Mouse (Mus musculus): ENCODE measurements at regions not wholly inside any gene's neighbourhood (a gene's known extent, or its start where the extent isn't known, plus 50 kb on each side); places are given as distances from the start of the nearest gene placed in this dataset.
A peak's percentile ranks its signal among the peaks of the same experiment; 100 is the strongest.

DNA sequence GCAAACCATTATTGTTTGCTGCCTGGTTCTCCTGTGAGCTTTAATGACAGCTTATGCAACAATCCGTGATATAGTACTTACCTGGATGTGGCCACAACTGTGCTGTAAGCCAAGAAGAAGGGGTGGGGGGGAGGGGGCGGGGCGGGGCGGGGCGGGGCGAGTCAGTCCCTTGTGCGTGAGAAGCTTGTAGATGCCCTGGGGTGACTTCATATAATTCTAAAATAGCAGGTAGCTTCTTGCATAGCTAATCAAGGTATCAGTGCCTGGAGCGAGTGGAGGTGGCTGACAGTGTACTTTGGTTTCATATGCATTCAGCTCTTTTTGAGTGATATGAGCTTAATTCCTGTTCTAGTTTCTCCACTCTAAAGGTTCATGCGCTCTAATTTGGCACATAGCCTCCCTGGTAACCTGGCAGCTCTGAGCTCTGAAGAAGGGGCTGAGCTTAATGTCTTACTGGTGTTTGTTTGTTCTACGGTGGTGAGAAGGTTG is 280.8 kb downstream of the Klf5 start:
- 40% methylated on average over 10 of the region's 10 CpGs for WGBS

DNA sequence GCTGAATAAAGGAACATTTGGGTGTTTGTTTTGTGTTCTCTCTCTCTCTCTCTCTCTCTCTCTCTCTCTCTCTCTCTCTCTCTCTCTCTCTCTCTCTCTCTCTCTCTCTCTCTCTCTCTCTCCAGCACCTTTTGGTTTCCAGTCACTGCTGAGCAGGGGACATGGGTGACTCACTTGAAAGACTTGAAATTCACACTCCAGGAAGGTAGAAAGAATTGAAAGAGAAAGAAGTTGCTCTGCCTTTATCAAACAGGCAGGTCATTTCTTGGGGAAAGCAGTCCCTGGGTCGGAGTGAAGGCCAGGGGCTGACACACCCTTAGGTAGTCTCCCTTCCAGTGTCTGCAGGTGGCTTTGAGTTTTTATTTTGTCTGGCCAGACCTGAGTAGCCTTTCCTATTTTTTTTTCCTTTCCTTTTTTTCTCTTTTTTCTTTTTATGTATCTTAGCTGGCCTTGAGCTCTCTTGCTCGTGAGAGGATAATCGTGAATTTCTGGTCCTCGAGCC is 281.3 kb downstream of the Klf5 start:
- Histone ChIP-seq H3K9ac (ENCODE audit: low read length) (no peak overlapping the region), H3K4me3 (ENCODE audit: low read depth, low read length) (no peak overlapping the region), H3K27me3 (ENCODE audit: control insufficient read depth, insufficient read depth, low read length) (no peaks in the 10 kb centered on the region), H3K9me3 (ENCODE audit: control insufficient read depth, low read length) (no peaks in the 10 kb centered on the region), H3K4me2 (ENCODE audit: low read depth) (no peak overlapping the region), H3K4me1 (ENCODE audit: control insufficient read depth, insufficient read depth, low read length) (no peaks in the 10 kb centered on the region), H3K27ac (ENCODE audit: low read depth, low read length) (no peak overlapping the region), H3K36me3 (ENCODE audit: control insufficient read depth, insufficient read depth, low read length) (no peaks in the 10 kb centered on the region)
- ATAC-seq (ENCODE audit: insufficient read depth, low FRiP score, low TSS enrichment) (no peak), DNase-seq (ENCODE audit: low spot score) (no peak)
- whole genome bisulfite sequencing: 79% methylated on average over 4 of the region's 4 CpGs

More for the DNA sequence above, 280.8 kb downstream of the Klf5 start:
- H3K27ac ChIP-seq (ENCODE audit: low read depth, low read length): no peak overlapping the region
- no peak overlapping the region for H3K9ac ChIP-seq (ENCODE audit: low read length)
- no peaks in the 10 kb centered on the region for H3K27me3 ChIP-seq (ENCODE audit: control insufficient read depth, insufficient read depth, low read length)
- H3K4me2 ChIP-seq (ENCODE audit: low read depth): no peak overlapping the region
- no peaks in the 10 kb centered on the region for H3K36me3 ChIP-seq (ENCODE audit: control insufficient read depth, insufficient read depth, low read length)
- no peak for ATAC-seq (ENCODE audit: insufficient read depth, low FRiP score, low TSS enrichment)
- no peaks in the 10 kb centered on the region for H3K4me1 ChIP-seq (ENCODE audit: control insufficient read depth, insufficient read depth, low read length)
- no peak for DNase-seq (ENCODE audit: low spot score)
- no peak overlapping the region for H3K4me3 ChIP-seq (ENCODE audit: low read depth, low read length)
- no peaks in the 10 kb centered on the region for H3K9me3 ChIP-seq (ENCODE audit: control insufficient read depth, low read length)

DNA sequence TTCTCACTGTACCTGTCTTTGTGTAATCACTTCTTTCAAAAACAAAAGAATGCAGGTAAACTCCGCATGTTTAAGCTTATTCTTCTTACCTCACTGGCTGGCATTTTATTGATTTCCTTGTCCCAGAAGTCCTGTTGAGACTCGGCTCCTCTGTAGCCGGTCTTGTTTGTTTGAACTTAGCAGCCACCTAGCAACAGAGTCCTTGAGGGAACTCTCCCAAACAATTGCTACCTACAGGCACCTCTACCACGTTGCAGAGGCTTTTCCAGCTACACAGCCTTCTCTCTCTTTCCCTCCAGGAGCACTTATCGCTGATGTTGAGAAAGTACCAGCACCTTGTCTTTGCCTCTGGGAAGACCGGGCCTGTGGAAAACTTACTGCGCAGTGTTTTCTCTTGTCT is 285.7 kb downstream of the Klf5 start:
- H3K4me3 ChIP-seq (ENCODE audit: low read depth, low read length): no peak overlapping the region
- no peaks in the 10 kb centered on the region for H3K27me3 ChIP-seq (ENCODE audit: control insufficient read depth, insufficient read depth, low read length)
- 66% methylated on average over 7 of the region's 7 CpGs for WGBS
- no peaks in the 10 kb centered on the region for H3K36me3 ChIP-seq (ENCODE audit: control insufficient read depth, insufficient read depth, low read length)
- H3K9me3 ChIP-seq (ENCODE audit: control insufficient read depth, low read length): no peaks in the 10 kb centered on the region
- no peak overlapping the region for H3K4me2 ChIP-seq (ENCODE audit: low read depth)
- DNase-seq (ENCODE audit: low spot score) (no peak), ATAC-seq (ENCODE audit: insufficient read depth, low FRiP score, low TSS enrichment) (no peak)
- no peak overlapping the region for H3K27ac ChIP-seq (ENCODE audit: low read depth, low read length)
- H3K4me1 ChIP-seq (ENCODE audit: control insufficient read depth, insufficient read depth, low read length): no peaks in the 10 kb centered on the region
- H3K9ac ChIP-seq (ENCODE audit: low read length): no peak overlapping the region

DNA sequence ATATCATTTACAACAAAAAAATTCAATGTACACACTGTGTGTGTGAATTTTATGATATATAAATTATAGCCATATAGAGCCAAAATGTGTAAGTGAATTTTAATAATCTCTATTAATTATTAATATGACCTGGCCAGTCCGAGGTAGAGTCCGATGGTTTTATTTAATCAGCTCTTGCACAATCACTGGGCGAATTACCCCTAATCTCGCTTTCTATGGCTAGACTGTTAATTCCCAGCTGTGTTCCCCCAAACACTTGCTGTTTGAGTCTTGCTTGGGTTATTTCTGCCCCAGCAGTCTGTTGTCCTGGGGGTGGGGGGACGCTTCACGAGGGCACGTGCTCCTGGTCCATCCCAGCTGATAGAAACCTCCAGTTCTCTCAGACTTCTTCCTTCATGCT is 287.5 kb downstream of the Klf5 start:
- no peaks in the 10 kb centered on the region for H3K4me1 ChIP-seq (ENCODE audit: control insufficient read depth, insufficient read depth, low read length)
- no peak overlapping the region for H3K4me3 ChIP-seq (ENCODE audit: low read depth, low read length)
- 98% methylated on average over 7 of the region's 7 CpGs for whole genome bisulfite sequencing
- ATAC-seq (ENCODE audit: insufficient read depth, low FRiP score, low TSS enrichment) (no peak), DNase-seq (ENCODE audit: low spot score) (no peak)
- no peak overlapping the region for H3K4me2 ChIP-seq (ENCODE audit: low read depth)
- no peak overlapping the region for H3K9ac ChIP-seq (ENCODE audit: low read length)
- no peak overlapping the region for H3K27ac ChIP-seq (ENCODE audit: low read depth, low read length)
- no peaks in the 10 kb centered on the region for H3K27me3 ChIP-seq (ENCODE audit: control insufficient read depth, insufficient read depth, low read length)
- H3K36me3 ChIP-seq (ENCODE audit: control insufficient read depth, insufficient read depth, low read length): no peaks in the 10 kb centered on the region
- H3K9me3 ChIP-seq (ENCODE audit: control insufficient read depth, low read length): no peaks in the 10 kb centered on the region

DNA sequence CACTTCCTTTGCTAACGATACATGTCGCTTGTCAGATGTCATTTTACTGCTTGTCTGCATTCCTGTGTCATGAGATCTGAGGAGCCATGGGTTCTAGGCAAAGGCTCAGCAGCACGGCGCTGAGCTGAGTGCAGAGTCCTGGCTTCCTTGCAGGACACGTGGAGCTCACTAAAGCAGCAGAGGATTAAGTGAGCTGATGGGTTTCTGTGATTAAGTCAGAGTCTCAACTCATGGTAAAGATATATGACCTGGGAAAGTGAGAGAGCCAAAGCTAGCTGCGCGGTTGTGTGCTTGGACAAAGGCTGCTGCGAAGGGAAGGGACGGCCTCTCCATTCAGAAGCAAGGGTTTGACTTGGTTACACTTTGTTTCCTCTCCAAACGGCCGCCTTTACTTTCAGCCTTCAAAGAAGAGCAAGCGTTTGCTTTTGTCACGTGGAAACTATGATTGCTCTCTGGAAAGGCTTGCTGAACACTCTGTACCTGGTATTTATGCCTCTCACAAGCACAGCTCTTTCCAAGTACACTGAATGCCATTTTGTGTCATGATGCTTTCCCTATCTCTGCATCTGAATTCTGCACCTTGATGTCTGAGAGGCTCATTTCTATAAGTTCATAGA is 292.5 kb downstream of the Klf5 start:
- H3K36me3 ChIP-seq (ENCODE audit: control insufficient read depth, insufficient read depth, low read length): no peaks in the 10 kb centered on the region
- H3K4me2 ChIP-seq (ENCODE audit: low read depth): no peak overlapping the region
- 44% methylated on average over 13 of the region's 13 CpGs for WGBS
- no peak for DNase-seq (ENCODE audit: low spot score)
- no peaks in the 10 kb centered on the region for H3K27me3 ChIP-seq (ENCODE audit: control insufficient read depth, insufficient read depth, low read length)
- no peaks in the 10 kb centered on the region for H3K9me3 ChIP-seq (ENCODE audit: control insufficient read depth, low read length)
- peak; percentile 60; the same call in 1 of the 2 replicates for ATAC-seq (ENCODE audit: insufficient read depth, low FRiP score, low TSS enrichment)
- no peak overlapping the region for H3K27ac ChIP-seq (ENCODE audit: low read depth, low read length)
- H3K4me3 ChIP-seq (ENCODE audit: low read depth, low read length): no peak overlapping the region
- H3K9ac ChIP-seq (ENCODE audit: low read length): no peak overlapping the region
- no peaks in the 10 kb centered on the region for H3K4me1 ChIP-seq (ENCODE audit: control insufficient read depth, insufficient read depth, low read length)

DNA sequence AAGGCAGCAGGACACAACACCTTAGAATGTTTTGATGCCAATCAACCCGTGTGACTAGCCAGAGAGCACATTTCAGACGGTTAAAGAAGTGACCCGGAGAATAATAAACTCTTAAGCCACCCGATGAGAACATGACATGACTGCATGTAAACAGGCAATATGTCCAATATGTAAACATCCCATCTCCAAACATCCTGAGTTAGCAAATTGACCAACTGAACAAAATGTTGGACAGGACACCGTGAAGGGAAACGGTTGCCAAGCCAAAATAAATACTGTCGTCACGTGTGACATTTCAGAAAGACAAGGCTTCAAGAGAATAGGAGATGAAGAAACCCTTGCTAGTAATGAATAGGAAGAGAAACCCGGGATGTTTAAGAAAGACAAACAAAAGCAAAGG is 294.4 kb downstream of the Klf5 start:
- Histone ChIP-seq H3K36me3 (ENCODE audit: control insufficient read depth, insufficient read depth, low read length) (no peaks in the 10 kb centered on the region), H3K9me3 (ENCODE audit: control insufficient read depth, low read length) (no peaks in the 10 kb centered on the region), H3K27ac (ENCODE audit: low read depth, low read length) (no peak overlapping the region), H3K27me3 (ENCODE audit: control insufficient read depth, insufficient read depth, low read length) (no peaks in the 10 kb centered on the region), H3K9ac (ENCODE audit: low read length) (no peak overlapping the region), H3K4me1 (ENCODE audit: control insufficient read depth, insufficient read depth, low read length) (no peaks in the 10 kb centered on the region), H3K4me3 (ENCODE audit: low read depth, low read length) (no peak overlapping the region), H3K4me2 (ENCODE audit: low read depth) (no peak overlapping the region)
- no peak for ATAC-seq (ENCODE audit: insufficient read depth, low FRiP score, low TSS enrichment)
- no peak for DNase-seq (ENCODE audit: low spot score)
- 91% methylated on average over 9 of the region's 9 CpGs for WGBS

DNA sequence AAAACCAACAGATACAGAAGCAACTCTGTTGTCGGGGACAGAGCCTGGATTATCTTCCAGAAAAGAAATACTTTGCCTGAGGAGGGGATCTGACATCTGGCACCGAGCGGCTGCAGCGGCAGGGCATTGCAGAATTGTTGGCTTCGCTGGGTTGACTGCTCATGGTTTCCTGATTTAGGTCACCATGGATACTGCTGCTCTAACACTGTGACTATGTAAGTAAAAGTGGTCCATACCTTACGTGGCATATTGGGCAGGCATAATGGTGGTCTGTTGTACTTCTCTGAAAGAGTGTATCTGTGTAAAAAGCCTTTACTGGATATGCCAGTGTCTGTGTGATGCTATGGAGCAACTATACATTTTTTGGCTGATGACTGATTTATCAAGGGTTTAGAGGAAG is 295.4 kb downstream of the Klf5 start:
- Histone ChIP-seq H3K27ac (ENCODE audit: low read depth, low read length) (no peak overlapping the region), H3K4me2 (ENCODE audit: low read depth) (no peak overlapping the region), H3K9me3 (ENCODE audit: control insufficient read depth, low read length) (no peaks in the 10 kb centered on the region), H3K4me1 (ENCODE audit: control insufficient read depth, insufficient read depth, low read length) (no peaks in the 10 kb centered on the region), H3K27me3 (ENCODE audit: control insufficient read depth, insufficient read depth, low read length) (no peaks in the 10 kb centered on the region), H3K9ac (ENCODE audit: low read length) (no peak overlapping the region), H3K36me3 (ENCODE audit: control insufficient read depth, insufficient read depth, low read length) (no peaks in the 10 kb centered on the region), H3K4me3 (ENCODE audit: low read depth, low read length) (no peak overlapping the region)
- 80% methylated on average over 6 of the region's 6 CpGs for WGBS
- ATAC-seq (ENCODE audit: insufficient read depth, low FRiP score, low TSS enrichment) (no peak), DNase-seq (ENCODE audit: low spot score) (no peak)

DNA sequence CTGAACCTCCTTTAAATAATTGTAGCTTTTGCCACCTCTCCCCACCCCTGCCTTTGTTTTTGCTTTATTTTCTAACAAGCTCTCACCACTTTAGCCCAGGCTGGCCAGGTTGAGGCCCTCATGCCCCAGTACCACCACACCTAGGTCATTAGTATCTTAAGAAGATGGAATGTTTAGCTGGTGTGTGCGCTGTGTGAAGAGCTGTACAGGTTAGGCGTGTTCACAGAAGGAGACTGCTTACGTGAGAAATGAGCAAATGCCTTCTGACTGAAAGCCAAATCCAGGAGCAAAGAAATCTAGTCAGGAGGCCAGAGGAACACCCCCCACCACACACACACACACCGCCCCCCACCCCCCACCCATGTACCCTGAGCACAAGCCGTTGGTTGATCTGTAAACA is 303.4 kb downstream of the Klf5 start:
- no peaks in the 10 kb centered on the region for H3K9me3 ChIP-seq (ENCODE audit: control insufficient read depth, low read length)
- no peak overlapping the region for H3K9ac ChIP-seq (ENCODE audit: low read length)
- no peaks in the 10 kb centered on the region for H3K36me3 ChIP-seq (ENCODE audit: control insufficient read depth, insufficient read depth, low read length)
- no peaks in the 10 kb centered on the region for H3K4me1 ChIP-seq (ENCODE audit: control insufficient read depth, insufficient read depth, low read length)
- H3K27ac ChIP-seq (ENCODE audit: low read depth, low read length): no peak overlapping the region
- DNase-seq (ENCODE audit: low spot score) (no peak), ATAC-seq (ENCODE audit: insufficient read depth, low FRiP score, low TSS enrichment) (no peak)
- no peak overlapping the region for H3K4me3 ChIP-seq (ENCODE audit: low read depth, low read length)
- no peaks in the 10 kb centered on the region for H3K27me3 ChIP-seq (ENCODE audit: control insufficient read depth, insufficient read depth, low read length)
- no peak overlapping the region for H3K4me2 ChIP-seq (ENCODE audit: low read depth)
- 86% methylated on average over 5 of the region's 5 CpGs for WGBS

DNA sequence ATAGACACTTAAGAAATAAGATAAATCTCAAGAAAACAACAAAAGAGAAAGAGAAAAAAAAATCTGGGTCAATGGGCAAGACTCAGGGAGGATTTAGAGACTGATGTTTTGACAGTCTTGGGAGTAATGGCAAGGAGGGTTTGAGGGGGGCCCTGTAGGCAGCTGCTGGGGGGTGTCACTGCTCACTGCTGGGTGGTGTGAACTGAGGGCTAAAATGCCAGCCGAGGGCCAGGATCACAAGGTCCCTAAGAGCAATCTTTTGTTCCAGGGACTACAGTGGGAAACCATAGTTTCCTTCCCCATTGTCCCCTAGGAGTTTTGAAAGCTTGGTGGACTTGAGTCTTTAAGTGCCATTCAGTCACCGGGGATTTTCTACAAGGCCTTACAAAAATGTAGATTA is 304.8 kb downstream of the Klf5 start:
- 60% methylated on average over 2 of the region's 2 CpGs for WGBS
- no peaks in the 10 kb centered on the region for H3K27me3 ChIP-seq (ENCODE audit: control insufficient read depth, insufficient read depth, low read length)
- no peak overlapping the region for H3K27ac ChIP-seq (ENCODE audit: low read depth, low read length)
- DNase-seq (ENCODE audit: low spot score) (no peak), ATAC-seq (ENCODE audit: insufficient read depth, low FRiP score, low TSS enrichment) (no peak)
- no peak overlapping the region for H3K4me3 ChIP-seq (ENCODE audit: low read depth, low read length)
- H3K36me3 ChIP-seq (ENCODE audit: control insufficient read depth, insufficient read depth, low read length): no peaks in the 10 kb centered on the region
- no peaks in the 10 kb centered on the region for H3K9me3 ChIP-seq (ENCODE audit: control insufficient read depth, low read length)
- no peaks in the 10 kb centered on the region for H3K4me1 ChIP-seq (ENCODE audit: control insufficient read depth, insufficient read depth, low read length)
- H3K9ac ChIP-seq (ENCODE audit: low read length): no peak overlapping the region
- no peak overlapping the region for H3K4me2 ChIP-seq (ENCODE audit: low read depth)

All from neural tube, embryonic 11.5 days (tissue).